Mouse (Mus musculus): Measurements from ENCODE around the gene Mgrn1.
A peak's percentile ranks its signal among the peaks of the same experiment; 100 is the strongest.

Mgrn1 gene

GRCm38 (mm10) chr16:4885760-4886689, at the start of gene Mgrn1:
Mgrn1 (plus strand) TSS chr16:4886249.
- peak; percentile 90 for DNase-seq

DNA sequence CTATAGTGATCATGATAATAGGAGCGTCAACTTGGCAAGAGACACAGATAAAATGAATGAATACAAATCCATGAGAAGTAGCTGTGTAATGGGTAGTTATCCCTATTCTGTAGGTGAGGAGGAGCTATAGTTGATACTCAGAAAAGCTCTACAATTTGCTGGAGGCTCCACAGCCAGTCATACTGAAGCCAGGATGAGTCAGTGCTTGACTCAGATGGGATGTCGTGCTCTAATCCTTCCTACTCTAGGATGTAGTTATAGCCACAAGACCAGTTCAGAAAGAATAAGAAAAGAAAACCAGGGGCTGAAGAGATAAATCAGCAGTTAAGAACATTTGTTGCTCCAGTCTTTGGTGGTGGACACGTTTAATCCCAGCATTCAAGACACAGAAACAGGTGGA, 48.4 kb upstream of the Mgrn1 start:
- DNase-seq: no peak

DNA sequence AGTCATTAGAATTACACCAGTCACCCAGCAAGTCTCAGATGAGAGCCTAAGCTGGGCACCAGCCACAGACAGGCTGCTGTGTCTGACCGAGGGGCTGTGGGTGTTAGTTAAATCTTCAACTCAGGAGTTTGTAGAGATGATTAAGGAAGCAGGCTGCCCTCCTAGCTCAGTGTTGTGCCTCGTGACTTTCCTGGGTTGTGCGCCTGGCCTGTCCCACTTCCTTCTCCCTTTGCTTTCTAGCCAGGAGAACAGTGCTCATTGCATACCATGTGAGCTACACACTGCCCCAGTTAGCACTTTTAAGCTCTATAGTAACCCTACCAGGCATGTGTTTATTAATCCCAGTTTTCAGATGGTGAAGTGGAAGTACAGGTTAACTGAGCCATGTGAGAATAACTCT, 46.5 kb upstream of the Mgrn1 start:
- no peak for DNase-seq

DNA sequence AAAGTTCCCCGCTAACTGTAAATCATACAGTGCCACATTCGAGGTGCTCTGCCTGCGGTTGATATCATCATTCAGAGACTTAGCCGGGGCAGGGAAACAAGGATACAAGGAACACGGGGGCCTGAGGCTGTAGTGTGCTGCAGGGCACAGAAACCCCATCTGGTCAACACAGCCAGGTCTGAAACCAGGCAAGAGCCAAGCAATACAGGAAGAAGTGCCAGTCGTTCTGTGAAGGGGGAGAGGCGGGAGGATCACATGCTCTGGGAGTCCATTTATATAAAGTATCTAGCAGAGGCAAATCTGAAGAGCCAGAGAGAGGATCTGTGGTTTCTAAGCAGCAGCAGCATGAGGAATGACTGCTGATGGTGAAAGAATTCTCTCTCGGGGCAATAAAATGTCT, 45.8 kb upstream of the Mgrn1 start:
- DNase-seq: no peak

DNA sequence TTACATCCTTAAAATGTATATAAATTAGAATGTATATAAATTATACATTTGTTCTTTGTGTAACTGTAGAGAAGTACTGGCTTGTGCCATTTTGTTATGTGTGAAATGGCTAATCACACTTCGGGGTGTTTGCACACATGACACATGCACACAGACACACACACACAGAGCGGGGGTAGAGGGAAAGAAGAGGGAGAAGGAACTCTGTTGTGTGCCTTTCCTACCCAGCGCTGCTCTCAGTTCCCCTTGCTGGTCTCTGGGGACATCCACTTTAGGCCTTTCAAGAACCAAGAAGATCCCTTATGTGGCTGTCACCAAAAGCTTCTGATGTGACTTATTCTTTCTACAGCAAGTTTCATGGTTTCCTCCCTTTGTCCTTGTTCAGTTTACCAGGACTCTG, 39.0 kb upstream of the Mgrn1 start:
- no peak for DNase-seq

DNA sequence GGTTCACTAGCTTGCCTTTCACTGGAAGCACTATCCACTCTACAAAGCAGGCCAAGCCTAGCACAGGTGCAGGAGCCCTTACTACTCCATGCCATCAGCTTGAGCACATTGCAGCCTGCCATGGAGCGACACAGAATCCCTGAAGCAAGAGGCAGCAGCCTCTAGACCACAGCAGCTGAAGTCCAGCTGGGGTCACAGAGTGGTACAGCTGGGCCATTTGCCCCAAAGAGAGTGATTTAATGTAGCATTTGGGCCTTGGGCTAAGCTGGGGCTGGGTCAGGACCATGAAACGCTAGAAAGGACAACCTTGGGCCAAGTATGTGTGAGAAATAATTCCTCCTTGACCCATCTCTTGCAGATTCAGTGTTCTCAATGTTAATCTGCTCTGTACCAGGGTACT, 38.0 kb upstream of the Mgrn1 start:
- no peak for DNase-seq

GRCm38 (mm10) chr16:4850361-4850760, 35.7 kb upstream of the Mgrn1 start:
- DNase-seq: no peak

DNA sequence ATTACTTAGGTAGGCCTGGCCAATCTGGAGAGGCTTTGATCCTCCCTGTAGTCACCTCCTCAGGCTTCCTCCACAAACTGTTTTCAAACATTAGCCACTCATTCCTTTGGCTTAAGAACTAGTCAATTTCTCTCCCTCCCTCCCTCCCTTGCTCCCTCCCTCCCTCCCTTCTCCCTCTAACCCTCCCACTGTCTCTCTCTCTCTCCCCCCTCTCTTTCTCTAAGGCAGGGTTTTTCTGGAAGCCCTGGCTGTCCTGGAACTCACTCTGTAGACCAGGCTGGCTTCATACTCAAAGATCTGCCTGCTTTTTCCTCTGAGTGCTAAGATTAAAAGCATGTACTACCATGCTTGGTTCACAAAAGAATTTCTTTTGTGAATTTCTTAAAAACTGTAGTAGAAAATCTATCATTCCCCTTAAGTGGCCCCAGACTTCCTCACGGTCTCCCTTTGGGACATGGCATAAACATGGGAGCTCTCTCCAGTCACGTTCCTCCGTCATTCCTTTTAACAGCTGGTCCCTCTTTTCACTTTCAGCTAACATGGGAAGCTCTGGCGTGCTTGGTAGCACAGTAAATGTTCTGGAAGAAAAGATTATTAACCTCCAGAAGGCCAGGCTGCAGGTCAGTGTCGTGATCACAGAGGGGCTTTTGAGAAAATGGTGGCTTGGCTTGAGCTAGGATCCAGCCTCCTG, 35.0 kb upstream of the Mgrn1 start:
- DNase-seq: no peak

DNA sequence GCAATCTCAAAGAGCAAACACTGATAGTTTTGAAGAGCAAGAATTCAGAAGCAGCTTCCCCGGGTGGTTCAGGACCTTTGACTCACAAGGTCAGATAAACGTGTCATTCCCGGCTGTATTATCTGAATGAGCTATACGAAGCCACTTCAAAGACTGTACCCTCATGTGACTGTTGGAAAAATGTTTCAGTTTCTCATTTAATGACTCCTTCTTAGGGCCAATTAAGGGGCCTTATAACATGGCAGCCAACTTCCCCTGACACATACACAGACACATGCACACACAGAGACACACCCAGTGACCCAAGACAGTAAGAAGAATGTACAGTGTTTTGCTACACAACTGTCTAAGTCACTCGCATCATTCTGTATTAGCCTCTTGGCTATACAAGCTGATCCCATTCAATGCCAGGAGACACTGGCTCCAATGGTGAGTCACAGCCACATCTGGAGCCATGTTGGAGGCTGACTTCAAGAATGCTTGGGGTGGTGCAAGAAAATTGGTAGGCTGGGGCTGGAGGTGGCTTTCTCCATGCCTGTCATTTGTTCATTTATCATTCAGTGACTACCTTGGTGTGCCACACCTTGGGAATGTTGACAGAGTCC, 30.9 kb upstream of the Mgrn1 start:
- DNase-seq: no peak

DNA sequence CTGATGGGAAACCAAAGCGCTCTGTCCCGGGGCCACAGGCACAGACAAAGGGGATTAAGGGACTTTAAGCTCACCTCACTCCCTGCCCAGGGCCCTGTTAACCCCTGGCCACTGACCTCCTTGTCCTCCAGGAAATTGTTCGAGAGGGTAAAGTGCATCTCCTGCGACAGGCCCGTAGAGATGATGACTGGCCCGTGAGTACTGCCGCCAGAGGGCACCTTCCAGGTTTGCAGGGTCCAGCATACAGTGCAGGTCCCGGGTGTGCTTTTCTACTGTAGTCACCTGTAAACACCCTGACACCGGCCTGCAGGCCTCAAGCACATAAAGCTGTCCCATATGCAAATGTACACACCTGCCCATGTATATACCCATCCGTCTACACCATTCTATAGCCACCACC, 24.7 kb upstream of the Mgrn1 start:
- DNase-seq: peak; percentile 24

GRCm38 (mm10) chr16:4862863-4863483, 23.1 kb upstream of the Mgrn1 start:
- peak; percentile 44 for DNase-seq

- DNase-seq: no peak
Measured at GRCm38 (mm10) chr16:4863742-4864141, 22.3 kb upstream of the Mgrn1 start.

- peak; percentile 26 for DNase-seq
Measured at GRCm38 (mm10) chr16:4866101-4866695, 19.9 kb upstream of the Mgrn1 start.

DNA sequence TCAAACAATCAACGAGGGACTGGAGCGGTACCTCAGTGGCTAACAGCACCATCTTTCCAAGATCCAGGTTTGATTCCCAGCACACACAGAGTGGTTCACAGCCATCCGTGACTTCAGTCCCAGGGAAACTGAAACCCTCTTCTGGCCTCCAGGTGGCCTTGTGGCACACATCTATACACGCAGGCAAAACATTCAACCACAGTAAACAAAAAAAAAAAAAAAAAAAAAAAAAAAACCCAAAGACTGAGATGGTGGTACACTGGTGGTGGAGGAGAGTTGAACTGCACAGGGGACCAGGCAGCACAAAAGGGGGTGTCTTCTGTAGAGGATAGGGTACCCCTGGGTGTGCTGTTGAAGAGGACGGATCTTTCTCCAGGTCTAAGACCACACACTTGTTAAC, 15.6 kb upstream of the Mgrn1 start:
- DNase-seq: no peak

DNA sequence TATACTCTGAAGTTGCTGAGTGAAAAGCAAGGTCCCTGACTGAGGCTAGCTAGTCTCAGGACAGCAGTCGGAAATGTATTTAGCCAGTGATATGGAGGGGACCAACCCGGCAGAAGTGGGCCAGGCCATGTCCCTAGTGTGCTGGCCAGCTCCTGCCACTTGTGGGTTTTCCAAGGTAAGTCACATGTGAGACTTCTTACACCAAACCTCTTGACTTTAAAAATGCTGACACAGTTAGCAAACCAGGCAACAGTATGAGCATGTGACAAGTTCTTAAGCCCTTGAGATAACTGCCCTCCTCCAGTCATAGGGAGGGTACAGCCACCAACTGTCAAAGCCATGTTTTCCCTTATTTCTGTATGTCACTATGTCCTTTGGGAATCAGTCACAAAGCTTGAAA, 14.1 kb upstream of the Mgrn1 start:
- no peak for DNase-seq

DNA sequence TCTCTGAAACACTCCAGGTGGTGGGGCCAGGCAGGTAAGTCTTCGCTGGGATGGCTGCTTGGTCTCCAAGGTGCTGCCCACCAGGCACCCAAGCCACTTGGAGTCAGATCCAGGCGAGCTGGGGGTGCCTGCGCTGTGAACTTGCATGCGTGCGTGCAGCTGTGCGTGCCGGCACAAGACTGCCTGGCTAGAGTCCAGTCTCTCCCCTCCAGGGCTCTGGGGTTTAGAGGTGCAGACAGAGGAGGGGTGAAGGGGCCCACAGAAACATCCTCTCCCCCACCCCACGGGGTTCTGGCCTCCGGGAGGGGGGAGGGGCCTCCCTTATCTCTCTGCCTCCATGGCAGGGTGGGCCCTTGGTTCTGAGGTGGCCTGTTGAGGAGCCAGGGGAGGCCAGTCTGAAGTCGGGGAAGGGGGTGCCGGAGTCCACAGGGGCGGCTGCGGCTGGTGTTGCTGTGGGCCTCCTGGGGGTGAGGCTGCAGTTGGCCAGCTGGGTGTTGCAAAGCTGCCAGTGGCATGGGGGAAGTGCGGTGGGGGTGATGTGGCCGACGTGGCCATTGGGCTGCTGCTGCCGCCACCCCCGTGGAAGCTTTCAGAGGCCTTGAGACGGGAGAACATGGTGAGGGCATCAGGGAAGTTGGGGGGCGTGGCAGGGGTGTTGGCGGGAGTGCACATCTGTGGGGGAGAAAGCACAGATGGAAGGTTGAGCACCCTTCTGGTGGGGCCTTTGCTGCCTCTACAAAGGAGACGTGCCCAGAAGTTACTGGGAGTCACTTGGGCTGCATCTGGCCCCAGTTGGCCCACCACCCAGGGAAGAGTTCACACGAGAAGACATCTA, 10.6 kb upstream of the Mgrn1 start:
- DNase-seq: no peak

DNA sequence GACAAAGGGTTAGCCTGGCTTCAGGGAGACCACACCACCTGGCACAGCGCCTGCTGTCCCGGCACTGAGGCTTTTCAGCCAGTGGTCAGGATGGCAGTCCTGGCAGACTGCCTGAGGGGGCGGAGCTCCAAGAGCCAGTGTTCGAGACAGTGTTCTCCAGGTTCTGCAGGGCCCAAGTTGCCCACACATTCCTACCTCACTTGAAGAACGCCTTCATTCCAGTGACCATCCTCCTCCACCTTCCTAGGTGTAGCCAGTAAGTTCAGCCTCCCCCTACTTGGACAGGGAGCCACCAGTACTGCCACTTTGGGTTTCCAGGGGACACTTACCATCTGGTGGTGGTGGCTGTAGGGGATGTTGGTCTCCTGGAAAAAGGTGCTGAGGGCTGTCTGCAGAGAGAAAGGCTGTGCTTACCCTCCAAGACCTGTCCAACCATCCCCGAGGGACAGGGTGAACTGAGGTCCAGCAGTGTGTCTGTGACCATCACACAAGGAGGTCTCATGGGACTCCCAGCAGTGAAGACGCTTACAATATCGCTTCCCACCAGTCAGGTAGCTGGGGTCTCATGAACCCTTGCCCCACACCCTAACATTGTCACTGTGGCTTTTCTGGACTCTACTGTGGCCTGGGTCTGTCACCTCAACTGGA, 9.9 kb upstream of the Mgrn1 start:
- DNase-seq: peak; percentile 66

GRCm38 (mm10) chr16:4877195-4877594, 8.9 kb upstream of the Mgrn1 start:
- no peak for DNase-seq

DNA sequence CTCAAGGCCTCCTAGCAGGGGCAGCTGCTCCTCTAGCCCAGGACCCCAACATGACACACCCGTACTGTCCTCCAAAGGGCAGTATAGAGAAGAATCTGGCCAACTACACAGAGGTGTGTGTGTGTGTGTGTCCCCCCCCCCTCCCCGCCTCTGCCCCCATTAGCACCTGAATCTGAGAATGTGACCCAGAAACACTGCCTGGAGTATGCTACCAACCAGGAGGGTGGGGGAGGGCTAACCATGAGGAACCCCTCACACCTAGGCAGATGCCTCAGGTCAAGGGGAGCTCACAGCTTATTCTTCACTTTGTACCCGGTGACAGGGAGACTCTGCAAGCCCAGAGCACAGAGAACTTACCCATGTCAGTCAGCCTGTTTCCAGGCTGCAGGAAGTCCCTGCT, 8.3 kb upstream of the Mgrn1 start:
- no peak for DNase-seq

DNA sequence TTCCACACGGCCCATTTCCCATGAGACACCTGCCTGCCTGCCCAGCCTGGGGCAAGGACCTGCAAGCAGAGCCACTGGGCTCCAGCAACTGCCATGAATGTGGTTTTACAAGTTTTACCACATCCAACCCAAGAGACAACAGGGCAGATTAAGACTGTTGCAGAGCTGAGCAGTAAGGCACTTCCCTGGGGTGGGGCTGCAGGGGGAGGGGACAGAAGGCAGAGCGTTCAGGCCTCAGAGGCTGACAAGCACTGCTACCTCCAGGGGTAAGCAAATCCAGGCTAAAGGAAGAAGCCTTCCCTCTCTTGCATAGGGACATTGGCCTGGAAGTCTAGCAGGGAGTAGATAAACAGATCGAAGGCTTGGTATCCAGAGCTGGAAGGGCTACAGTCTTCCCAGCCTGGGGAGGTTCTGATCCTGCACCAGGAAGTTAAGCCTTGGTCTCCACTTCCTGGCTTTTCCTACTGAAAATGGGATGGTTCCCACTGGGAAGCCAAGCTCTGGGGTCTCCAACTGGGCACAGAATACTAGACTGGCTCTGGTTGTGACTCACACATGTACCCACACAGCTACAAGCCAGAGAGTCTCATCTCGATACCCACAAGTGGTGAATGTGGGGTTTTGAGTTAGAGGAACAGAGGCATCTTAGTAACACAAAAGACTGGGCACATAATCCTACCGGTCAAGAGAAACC, 7.7 kb upstream of the Mgrn1 start:
- no peak for DNase-seq
